Mouse (Mus musculus): Measurements from ENCODE around the gene Cyp19a1. TPM values are rescaled to one million over a fixed set of nuclear protein-coding genes. Genes with fewer than 3 reads are reported as not detected.
A peak's percentile ranks its signal among the peaks of the same experiment; 100 is the strongest.

The Cyp19a1 gene
- polyA plus RNA-seq, 1 experiment from 2014 or later, result not detected

GRCm38 (mm10) chr9:54279046-54279589, 11.2 kb upstream of the Cyp19a1 start:
- Histone ChIP-seq H3K36me3 (ENCODE audit: control insufficient read depth, insufficient read depth, low read length) (no peaks in the 10 kb centered on the region), H3K4me2 (ENCODE audit: low read depth, low read length) (no peak overlapping the region), H3K9ac (ENCODE audit: low read length) (no peak overlapping the region), H3K27me3 (ENCODE audit: control insufficient read depth, insufficient read depth, low read length) (no peaks in the 10 kb centered on the region), H3K4me1 (ENCODE audit: control insufficient read depth, insufficient read depth, low read length) (no peaks in the 10 kb centered on the region), H3K9me3 (replicated peaks; ENCODE audit: control insufficient read depth, low read length) (no peaks in the 10 kb centered on the region), H3K4me3 (replicated peaks; ENCODE audit: low read length) (no peak overlapping the region), H3K27ac (ENCODE audit: low read length) (no peak overlapping the region)
- ATAC-seq (ENCODE audit: insufficient read depth, low FRiP score), result no peak
- 80% methylated on average over 12 of the region's 12 CpGs for WGBS

- no peaks in the 10 kb centered on the region for H3K36me3 ChIP-seq (ENCODE audit: control insufficient read depth, insufficient read depth, low read length)
- no peaks in the 10 kb centered on the region for H3K4me1 ChIP-seq (ENCODE audit: control insufficient read depth, insufficient read depth, low read length)
- H3K27ac ChIP-seq (ENCODE audit: low read length), result no peak overlapping the region
- H3K4me2 ChIP-seq (ENCODE audit: low read depth, low read length), result no peak overlapping the region
- H3K27me3 ChIP-seq (ENCODE audit: control insufficient read depth, insufficient read depth, low read length), result no peaks in the 10 kb centered on the region
- H3K9me3 ChIP-seq (replicated peaks; ENCODE audit: control insufficient read depth, low read length), result no peaks in the 10 kb centered on the region
- no peak for ATAC-seq (ENCODE audit: insufficient read depth, low FRiP score)
- 87% methylated on average over 4 of the region's 4 CpGs for WGBS
- H3K4me3 ChIP-seq (replicated peaks; ENCODE audit: low read length), result no peak overlapping the region
- H3K9ac ChIP-seq (ENCODE audit: low read length), result no peak overlapping the region
These were observed 7.4 kb upstream of the Cyp19a1 start for GRCm38 (mm10) chr9:54275283-54275682.

DNA sequence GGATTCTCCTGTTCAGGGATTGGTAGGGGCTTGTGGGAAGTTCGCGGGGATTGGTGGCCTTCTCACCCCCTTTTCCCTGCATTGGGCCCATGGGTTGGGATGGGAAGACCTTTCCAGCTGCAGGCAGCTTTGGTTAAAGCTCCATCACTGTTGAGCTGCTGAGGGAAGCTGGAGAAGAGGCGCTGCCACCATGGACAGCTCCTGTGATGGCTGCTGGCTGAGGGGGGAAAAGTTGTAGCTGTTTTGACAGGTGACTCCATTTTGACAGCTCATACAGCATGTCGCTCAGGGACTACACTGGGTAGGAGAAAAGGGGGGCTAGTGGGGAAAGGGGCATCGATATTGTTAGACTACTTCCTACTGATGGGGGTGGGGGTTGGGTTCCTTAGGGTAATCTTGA, 3.0 kb upstream of the Cyp19a1 start:
- no peak for ATAC-seq (ENCODE audit: insufficient read depth, low FRiP score)
- no peaks in the 10 kb centered on the region for H3K9me3 ChIP-seq (replicated peaks; ENCODE audit: control insufficient read depth, low read length)
- no peak overlapping the region for H3K27ac ChIP-seq (ENCODE audit: low read length)
- WGBS, result 35% methylated on average over 5 of the region's 5 CpGs
- no peaks in the 10 kb centered on the region for H3K27me3 ChIP-seq (ENCODE audit: control insufficient read depth, insufficient read depth, low read length)
- no peak overlapping the region for H3K4me3 ChIP-seq (replicated peaks; ENCODE audit: low read length)
- no peak overlapping the region for H3K9ac ChIP-seq (ENCODE audit: low read length)
- H3K4me1 ChIP-seq (ENCODE audit: control insufficient read depth, insufficient read depth, low read length), result no peaks in the 10 kb centered on the region
- no peaks in the 10 kb centered on the region for H3K36me3 ChIP-seq (ENCODE audit: control insufficient read depth, insufficient read depth, low read length)
- no peak overlapping the region for H3K4me2 ChIP-seq (ENCODE audit: low read depth, low read length)

GRCm38 (mm10) chr9:54269987-54270386, 2.1 kb upstream of the Cyp19a1 start:
- no peak overlapping the region for H3K4me3 ChIP-seq (replicated peaks; ENCODE audit: low read length)
- no peaks in the 10 kb centered on the region for H3K4me1 ChIP-seq (ENCODE audit: control insufficient read depth, insufficient read depth, low read length)
- no peaks in the 10 kb centered on the region for H3K36me3 ChIP-seq (ENCODE audit: control insufficient read depth, insufficient read depth, low read length)
- no peaks in the 10 kb centered on the region for H3K9me3 ChIP-seq (replicated peaks; ENCODE audit: control insufficient read depth, low read length)
- no peak overlapping the region for H3K27ac ChIP-seq (ENCODE audit: low read length)
- H3K9ac ChIP-seq (ENCODE audit: low read length), result no peak overlapping the region
- no peak overlapping the region for H3K4me2 ChIP-seq (ENCODE audit: low read depth, low read length)
- H3K27me3 ChIP-seq (ENCODE audit: control insufficient read depth, insufficient read depth, low read length), result no peaks in the 10 kb centered on the region
- 60% methylated on average over 6 of the region's 6 CpGs for WGBS
- no peak for ATAC-seq (ENCODE audit: insufficient read depth, low FRiP score)

- H3K36me3 ChIP-seq (ENCODE audit: control insufficient read depth, insufficient read depth, low read length), result no peaks in the 10 kb centered on the region
- ATAC-seq (ENCODE audit: insufficient read depth, low FRiP score), result peak; percentile 62; the same call in 1 of the 2 replicates
- H3K4me1 ChIP-seq (ENCODE audit: control insufficient read depth, insufficient read depth, low read length), result no peaks in the 10 kb centered on the region
- H3K4me3 ChIP-seq (replicated peaks; ENCODE audit: low read length), result no peak overlapping the region
- H3K27me3 ChIP-seq (ENCODE audit: control insufficient read depth, insufficient read depth, low read length), result no peaks in the 10 kb centered on the region
- no peak overlapping the region for H3K9ac ChIP-seq (ENCODE audit: low read length)
- no peak overlapping the region for H3K4me2 ChIP-seq (ENCODE audit: low read depth, low read length)
- no peak overlapping the region for H3K27ac ChIP-seq (ENCODE audit: low read length)
- H3K9me3 ChIP-seq (replicated peaks; ENCODE audit: control insufficient read depth, low read length), result no peaks in the 10 kb centered on the region
- 52% methylated on average over 4 of the region's 4 CpGs for WGBS
These were observed 3.2 kb downstream of the Cyp19a1 start for GRCm38 (mm10) chr9:54264754-54265153.

- Histone ChIP-seq H3K27ac (ENCODE audit: low read length) (no peak overlapping the region), H3K9me3 (replicated peaks; ENCODE audit: control insufficient read depth, low read length) (no peaks in the 10 kb centered on the region), H3K4me2 (ENCODE audit: low read depth, low read length) (no peak overlapping the region), H3K4me1 (ENCODE audit: control insufficient read depth, insufficient read depth, low read length) (no peaks in the 10 kb centered on the region), H3K4me3 (replicated peaks; ENCODE audit: low read length) (no peak overlapping the region), H3K9ac (ENCODE audit: low read length) (no peak overlapping the region), H3K36me3 (ENCODE audit: control insufficient read depth, insufficient read depth, low read length) (no peaks in the 10 kb centered on the region), H3K27me3 (ENCODE audit: control insufficient read depth, insufficient read depth, low read length) (no peaks in the 10 kb centered on the region)
- no peak for ATAC-seq (ENCODE audit: insufficient read depth, low FRiP score)
- WGBS, result 61% methylated on average over 3 of the region's 3 CpGs
These were observed 22.8 kb downstream of the Cyp19a1 start for GRCm38 (mm10) chr9:54244869-54245665.

- Histone ChIP-seq H3K4me3 (replicated peaks; ENCODE audit: low read length) (no peak overlapping the region), H3K27ac (ENCODE audit: low read length) (no peak overlapping the region), H3K36me3 (ENCODE audit: control insufficient read depth, insufficient read depth, low read length) (no peaks in the 10 kb centered on the region), H3K9ac (ENCODE audit: low read length) (no peak overlapping the region), H3K9me3 (replicated peaks; ENCODE audit: control insufficient read depth, low read length) (no peaks in the 10 kb centered on the region), H3K4me2 (ENCODE audit: low read depth, low read length) (no peak overlapping the region), H3K4me1 (ENCODE audit: control insufficient read depth, insufficient read depth, low read length) (no peaks in the 10 kb centered on the region), H3K27me3 (ENCODE audit: control insufficient read depth, insufficient read depth, low read length) (no peaks in the 10 kb centered on the region)
- 67% methylated on average over 6 of the region's 6 CpGs for WGBS
- no peak for ATAC-seq (ENCODE audit: insufficient read depth, low FRiP score)
These were observed 40.3 kb downstream of the Cyp19a1 start for GRCm38 (mm10) chr9:54227580-54227979.

DNA sequence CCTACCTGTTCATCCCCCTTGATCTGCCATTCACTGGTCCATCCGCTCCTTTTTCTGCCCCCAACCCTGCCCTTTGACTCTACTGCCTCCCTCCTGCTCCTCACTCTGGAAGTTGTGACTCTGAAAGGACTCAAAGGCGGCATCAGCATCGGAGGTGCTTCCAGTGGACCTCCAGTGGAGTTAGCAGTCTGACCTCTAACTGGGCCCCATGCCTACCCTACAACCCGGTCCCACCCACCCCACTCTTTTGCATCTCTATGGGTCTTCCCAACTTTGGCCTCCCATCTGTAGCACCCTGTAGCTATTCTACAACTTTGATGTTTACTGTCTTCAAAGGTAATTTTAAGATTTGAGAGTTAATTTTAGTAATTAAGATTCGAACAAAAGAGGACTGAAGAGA, 51.4 kb downstream of the Cyp19a1 start:
- Histone ChIP-seq H3K9ac (ENCODE audit: low read length) (no peak overlapping the region), H3K9me3 (replicated peaks; ENCODE audit: control insufficient read depth, low read length) (no peaks in the 10 kb centered on the region), H3K36me3 (ENCODE audit: control insufficient read depth, insufficient read depth, low read length) (no peaks in the 10 kb centered on the region), H3K4me2 (ENCODE audit: low read depth, low read length) (no peak overlapping the region), H3K4me1 (ENCODE audit: control insufficient read depth, insufficient read depth, low read length) (no peaks in the 10 kb centered on the region), H3K27ac (ENCODE audit: low read length) (no peak overlapping the region), H3K27me3 (ENCODE audit: control insufficient read depth, insufficient read depth, low read length) (no peaks in the 10 kb centered on the region), H3K4me3 (replicated peaks; ENCODE audit: low read length) (no peak overlapping the region)
- 69% methylated on average over 5 of the region's 5 CpGs for WGBS
- no peak for ATAC-seq (ENCODE audit: insufficient read depth, low FRiP score)

DNA sequence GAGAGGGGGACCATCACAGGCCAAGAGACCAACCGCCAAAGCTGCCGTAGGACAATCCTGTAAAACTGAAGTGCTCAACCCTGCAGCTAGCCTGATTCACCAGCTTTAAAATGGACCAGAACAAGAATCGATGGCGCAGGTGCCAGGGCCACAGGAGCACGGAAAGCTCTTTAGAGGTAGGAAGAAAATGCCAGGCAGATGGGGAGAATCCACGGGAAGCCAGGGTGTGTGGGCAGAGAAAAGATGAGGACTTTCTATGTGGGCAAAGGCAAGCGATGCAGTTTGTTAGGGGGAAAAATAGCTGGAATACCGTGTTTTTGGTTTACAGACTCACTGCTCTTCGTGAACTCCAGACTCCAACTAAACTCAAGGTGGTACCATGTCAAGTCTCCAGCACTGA, 53.0 kb downstream of the Cyp19a1 start:
- Histone ChIP-seq H3K27ac (ENCODE audit: low read length) (no peak overlapping the region), H3K27me3 (ENCODE audit: control insufficient read depth, insufficient read depth, low read length) (no peaks in the 10 kb centered on the region), H3K4me2 (ENCODE audit: low read depth, low read length) (no peak overlapping the region), H3K4me3 (replicated peaks; ENCODE audit: low read length) (no peak overlapping the region), H3K9ac (ENCODE audit: low read length) (no peak overlapping the region), H3K4me1 (ENCODE audit: control insufficient read depth, insufficient read depth, low read length) (no peaks in the 10 kb centered on the region), H3K9me3 (replicated peaks; ENCODE audit: control insufficient read depth, low read length) (no peaks in the 10 kb centered on the region), H3K36me3 (ENCODE audit: control insufficient read depth, insufficient read depth, low read length) (no peaks in the 10 kb centered on the region)
- WGBS, result 83% methylated on average over 9 of the region's 9 CpGs
- no peak for ATAC-seq (ENCODE audit: insufficient read depth, low FRiP score)

Data from stomach, embryonic 16.5 days (tissue).